Mouse (Mus musculus): ENCODE results near the gene Rps3.

Gene Rps3

DNA sequence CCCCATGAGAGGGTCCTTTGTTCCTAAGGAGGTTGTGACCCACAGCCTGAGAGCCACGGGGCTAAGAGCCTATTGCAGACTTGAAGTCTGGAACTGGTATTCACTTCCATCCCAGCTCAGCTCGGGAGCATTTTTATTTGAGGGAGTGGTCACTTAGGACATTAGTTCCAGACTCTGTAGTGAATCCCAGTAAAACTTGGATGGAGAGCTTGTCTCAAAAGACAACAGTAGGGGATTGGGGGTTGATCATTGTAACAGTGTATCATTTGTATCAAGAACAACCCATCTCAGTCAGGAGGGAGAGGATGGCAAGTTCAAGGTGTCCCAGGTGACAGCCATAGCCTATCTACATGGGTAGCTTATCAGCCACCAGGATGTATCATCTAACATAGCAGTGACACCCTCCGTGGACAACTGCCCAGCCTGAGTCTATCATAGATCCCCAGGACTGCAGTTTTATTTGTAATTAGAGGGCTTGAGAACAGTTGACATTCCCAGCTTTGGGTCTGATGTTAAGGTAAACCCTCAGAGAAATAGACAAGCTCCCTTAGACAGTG lies 6.9 kb downstream of the Rps3 start:
- no peak for DNase-seq (ENCODE audit: extremely low spot score, low spot score)

DNA sequence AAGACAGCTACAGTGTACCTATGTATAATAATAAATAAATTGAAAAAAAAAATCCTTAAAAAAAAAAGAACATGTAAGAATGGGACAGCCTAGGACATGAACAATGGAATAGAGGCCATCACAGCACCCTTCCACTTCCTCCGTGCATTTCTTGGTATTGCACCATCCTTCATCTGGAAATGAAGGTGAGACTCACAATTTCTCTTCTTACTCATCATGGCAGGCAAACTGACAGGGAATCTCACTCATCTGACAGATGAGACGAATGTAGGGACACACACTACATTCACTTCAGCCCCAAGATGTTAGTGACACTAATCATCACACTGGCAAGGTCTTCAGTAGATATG lies 8.0 kb downstream of the Rps3 start:
- DNase-seq (ENCODE audit: extremely low spot score, low spot score): no peak

DNA sequence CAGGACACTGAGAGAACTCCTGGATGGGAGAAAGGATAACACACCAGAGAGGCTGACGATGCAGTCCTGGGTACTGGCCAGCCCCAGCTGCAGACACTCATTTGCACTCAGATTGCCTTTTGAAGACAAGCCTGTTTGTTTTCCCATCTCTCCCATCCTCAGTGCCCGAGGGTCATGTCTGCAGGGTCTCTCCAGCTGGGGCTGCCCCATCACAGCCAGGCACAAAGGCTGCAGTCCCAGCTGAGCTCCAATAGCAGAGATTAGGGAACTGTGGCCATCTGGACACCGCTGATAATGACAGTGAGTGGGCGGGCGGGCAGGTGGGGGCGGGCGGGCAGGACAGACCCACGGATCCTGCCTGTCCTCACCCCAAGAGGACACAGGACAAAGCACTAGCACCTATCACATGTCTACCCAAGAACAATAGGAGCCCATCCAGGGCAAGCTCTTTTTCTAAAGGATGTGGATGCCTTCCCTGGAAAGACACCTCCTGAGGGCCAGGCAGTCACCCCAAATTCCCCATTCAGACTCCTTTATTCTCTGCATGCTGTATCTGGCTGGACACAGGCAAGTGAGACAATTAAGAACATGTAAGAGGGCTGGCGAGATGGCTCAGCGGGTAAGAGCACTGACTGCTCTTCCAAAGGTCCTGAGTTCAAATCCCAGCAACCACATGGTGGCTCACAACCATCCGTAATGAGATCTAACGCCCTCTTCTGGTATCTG lies 8.5 kb downstream of the Rps3 start:
- no peak for DNase-seq (ENCODE audit: extremely low spot score, low spot score)

DNA sequence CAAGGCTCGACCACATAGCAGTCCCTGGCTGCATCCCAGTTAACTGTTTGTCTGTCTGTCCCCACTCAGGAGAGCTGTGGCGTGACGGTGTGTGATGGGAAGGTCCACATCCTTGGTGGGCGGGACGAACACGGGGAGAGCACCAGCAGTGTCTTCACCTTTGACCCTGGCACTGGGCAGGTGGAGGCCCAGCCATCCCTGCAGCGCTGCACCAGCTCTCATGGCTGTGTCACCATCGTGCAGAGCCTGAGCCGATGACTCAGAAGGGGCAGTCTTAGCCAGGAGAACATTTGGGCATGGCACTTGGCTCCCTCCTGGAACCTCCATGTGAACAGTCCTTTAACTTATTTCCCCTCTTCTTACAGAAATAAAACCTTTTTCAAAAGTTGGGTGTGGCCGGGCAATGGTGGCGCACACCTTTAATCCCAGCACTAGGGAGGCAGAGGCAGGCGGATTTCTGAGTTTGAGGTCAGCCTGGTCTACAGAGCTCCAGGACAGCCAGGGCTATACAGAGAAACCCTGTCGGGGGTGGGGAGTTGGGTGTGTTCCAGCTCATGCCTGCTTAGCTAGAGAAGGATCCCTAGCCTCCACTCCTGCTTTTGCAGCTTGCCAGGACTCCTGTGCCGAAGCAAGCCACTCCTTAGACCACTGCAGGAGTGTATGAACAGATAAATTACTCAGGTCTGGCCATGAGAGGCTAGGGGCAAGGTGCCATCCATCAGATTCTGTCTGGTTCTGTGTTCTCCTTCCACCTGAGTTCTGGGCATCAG lies 9.7 kb downstream of the Rps3 start:
- DNase-seq (ENCODE audit: extremely low spot score, low spot score): no peak

DNA sequence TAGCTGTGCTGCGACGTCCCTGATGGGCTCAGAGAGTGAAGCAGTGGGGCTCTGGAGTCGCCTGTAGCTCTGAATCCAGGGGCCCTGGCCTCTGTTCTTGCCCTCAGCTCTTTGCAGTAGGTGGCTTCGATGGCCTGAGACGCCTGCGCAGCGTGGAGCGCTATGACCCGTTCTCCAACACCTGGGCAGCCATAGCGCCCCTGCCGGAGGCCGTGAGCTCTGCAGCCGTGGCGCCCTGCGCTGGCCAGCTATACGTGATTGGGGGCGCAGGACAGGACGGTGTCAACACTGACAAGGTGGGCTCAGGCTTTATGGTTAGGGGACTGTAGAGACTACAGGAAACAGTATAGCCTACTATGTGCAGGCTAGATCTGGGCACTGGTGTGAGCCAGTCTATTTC lies 12.0 kb downstream of the Rps3 start:
- DNase-seq (ENCODE audit: extremely low spot score, low spot score): no peak

DNA sequence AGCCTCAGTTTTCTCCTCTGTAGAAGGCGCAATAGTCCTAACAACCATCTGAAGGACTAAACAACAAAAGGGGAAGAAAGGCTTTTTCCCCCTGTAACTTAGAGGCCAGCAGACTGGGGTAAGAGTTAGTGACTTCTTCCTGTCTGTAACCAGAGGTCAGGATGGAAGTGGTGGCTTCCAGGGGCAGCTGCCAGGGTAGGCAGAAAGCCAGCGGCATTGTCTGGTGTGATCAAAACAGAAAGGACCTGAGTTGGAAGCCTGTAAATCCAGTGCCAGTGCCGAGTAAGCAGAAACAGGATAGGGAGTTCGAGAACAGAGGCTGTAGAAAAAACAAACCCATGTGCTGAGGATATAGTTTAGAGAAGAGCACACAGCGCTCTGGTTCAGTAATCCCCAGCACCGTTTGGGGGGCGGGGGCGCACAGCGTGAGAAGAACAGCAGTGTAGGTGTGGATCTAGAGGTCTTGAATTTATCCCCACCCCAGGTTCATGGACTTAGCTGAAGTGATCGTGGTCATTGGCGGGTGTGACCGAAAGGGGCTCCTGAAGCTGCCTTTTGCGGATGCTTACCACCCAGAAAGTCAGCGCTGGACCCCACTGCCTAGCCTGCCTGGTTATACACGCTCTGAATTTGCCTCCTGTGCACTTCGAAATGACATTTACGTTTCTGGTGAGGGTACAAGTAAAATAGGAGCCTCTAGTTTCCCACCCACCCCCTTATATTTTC lies 13.7 kb downstream of the Rps3 start:
- no peak for DNase-seq (ENCODE audit: extremely low spot score, low spot score)

DNA sequence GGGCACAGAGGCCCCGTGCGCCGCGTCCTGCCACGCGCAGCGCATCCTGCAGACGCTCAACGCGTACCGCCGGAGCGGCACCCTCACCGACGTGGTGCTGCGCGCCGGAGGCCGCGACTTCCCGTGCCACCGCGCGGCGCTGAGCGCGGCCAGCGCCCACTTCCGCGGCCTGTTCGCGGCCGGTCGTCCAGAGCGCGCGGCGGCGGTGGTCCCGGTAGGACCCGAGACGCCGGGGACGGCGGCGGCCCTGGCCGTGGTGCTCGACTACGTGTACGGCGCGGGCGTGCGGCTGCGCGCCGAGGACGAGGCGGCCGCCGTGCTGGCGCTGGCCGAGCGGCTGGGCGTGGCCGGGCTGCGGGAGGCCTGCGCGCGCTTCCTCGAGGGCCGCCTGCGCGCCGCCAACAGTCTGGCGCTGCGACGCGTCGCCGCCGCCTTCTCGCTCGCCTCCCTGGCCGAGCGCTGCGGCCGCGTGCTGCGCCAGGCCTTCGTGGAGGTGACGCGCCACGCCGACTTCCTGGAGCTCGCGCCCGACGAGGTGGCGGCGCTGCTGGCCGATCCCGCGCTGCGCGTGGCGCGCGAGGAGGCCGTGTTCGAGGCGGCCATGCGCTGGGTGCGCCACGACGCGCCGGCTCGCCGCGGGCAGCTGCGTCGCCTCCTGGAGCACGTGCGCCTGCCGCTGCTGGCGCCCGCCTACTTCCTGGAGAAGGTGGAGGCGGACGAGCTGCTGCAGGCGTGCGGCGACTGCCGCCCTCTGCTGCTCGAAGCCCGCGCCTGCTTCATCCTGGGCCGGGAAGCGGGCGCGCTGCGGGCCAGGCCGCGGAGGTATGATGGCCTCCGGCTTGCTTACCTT lies 15.0 kb downstream of the Rps3 start:
- DNase-seq (ENCODE audit: extremely low spot score, low spot score): peak; percentile 77

DNA sequence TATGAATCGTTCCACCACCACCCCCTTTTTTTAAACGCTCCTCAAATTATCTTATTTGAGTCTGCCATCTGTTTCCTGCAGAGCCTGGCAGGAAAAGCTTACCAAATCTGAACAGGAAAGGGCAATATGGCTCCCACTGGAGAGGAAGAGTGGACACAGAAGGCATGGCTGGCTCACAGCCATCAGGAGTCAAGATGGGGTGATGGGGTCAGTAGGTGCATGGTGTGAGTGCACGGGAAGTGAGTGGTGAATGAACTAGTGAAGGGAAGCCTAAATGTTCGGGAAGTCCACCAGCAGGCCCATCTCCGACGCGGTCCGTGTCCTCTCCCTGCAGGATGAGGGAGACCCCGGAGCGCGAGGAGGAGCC lies 15.6 kb downstream of the Rps3 start:
- peak; percentile 49 for DNase-seq (ENCODE audit: extremely low spot score, low spot score)

DNA sequence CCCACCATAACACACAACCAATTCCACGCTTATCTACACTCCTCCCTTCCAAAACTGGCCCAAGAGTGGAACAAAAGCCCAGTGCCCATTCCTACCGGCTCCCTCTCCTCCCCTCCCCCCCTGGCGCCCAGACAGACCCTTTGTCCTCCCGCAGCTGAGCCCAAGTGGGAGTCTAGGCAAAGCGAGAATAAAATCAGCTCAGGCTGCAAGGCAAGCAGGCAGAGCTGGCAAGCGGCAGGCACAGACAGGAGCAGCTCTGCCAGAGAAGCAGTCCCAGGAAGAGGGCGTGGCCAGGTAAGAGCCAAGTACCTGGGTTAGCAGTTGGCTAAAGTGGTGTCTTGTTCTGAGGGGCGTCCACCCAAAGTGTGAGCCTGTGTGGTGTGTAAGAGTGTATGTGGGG lies 17.7 kb downstream of the Rps3 start, which contains the start of gene Klhl35:
Gene Klhl35 (plus strand): TSS at position 194 of the 400 bp plus-strand sequence.
- DNase-seq (ENCODE audit: extremely low spot score, low spot score): peak; percentile 51

DNA sequence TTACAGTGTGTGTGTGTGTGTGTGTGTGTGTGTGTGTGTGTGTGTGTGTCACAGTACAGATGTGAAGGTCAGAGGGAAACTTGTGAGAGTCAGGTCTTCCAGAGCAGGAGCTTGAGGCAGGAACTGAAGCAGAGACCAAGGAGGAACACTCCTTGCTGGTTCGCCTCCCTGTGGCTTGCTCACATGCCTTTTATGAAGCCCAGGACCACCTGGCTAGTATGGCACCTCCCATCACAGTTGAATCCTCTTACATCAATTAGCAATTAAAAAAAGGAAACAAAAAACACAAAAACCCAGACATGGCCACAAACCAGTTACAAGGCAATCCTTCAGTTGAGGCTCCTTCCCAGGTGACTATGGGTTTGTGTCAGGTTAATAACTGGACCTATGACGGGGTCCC lies 20.4 kb downstream of the Rps3 start:
- no peak for DNase-seq (ENCODE audit: extremely low spot score, low spot score)

DNA sequence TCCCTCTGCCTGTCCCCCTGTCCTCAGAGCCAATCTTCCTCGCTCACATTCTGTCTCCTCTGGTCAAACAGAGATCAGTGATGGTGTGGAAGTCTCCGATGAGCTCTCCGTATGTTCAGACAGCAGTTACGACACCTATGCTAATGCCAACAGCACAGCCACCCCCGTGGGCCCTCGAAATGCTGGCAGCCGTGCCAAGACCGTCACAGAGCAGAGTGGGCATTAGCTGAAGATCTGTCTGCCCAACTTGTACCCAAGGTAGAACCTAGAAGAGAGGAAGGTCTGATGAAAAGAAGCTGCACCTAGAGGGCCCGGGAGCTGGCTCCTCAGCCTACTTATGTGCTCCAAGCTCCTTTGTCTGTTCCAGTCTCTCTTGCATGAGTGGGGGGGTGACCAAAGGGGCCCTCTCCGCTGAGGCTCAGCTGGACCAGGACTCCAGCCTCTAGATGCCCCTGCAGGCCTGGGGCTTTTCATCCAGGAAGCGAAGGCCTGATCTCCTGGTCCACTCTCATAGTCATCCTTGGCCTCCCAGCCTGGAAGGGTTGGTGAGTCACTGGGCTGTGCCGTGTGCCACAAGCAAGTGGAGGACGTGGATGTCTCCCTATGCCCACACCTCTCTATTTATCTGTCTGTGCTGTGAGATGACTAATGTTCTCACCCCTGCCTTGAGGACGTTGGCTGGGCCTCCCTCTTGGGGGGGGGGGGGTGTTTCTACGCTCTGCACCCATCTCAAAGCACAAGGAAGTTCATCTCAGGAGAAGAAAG lies 23.5 kb downstream of the Rps3 start:
- no peak for DNase-seq (ENCODE audit: extremely low spot score, low spot score)

DNA sequence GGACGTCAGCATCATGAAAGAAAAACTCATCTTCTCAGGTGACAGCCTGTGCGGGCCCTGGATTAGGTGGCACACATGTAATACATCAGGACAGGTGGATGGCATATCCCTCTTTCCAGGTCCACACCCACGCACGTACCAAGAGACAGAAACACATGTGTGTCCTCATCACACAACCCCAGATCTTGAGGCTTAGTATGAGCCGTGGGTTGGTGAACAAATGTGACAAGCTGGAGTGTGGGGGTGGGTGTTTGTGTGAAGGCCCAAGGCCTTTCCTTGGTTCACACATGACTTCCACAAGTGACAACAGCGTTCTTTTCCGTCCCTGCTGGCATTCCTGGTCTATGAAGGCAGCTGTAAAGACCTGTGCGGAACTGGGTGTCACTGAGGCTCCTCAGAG lies 24.7 kb downstream of the Rps3 start:
- DNase-seq (ENCODE audit: extremely low spot score, low spot score): no peak

DNA sequence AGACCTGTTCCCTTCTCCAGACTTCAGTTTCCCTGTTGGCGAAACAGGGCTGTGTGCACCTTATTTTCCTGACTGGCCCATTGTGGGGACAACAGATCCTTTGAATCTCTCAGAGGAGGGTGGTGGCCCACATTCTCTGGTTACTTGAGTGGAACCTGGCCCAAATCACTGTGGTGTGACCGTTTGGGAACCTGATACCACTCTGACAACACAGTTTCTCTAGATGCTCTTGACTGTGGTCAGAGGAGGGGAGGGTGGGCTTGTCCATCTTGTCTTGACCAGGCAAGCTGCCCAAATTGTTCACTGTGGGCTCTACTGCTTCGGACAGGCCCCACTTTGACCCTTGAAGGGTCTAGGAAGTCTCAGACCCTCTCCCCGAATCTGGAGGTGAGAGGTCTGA lies 29.5 kb downstream of the Rps3 start:
- DNase-seq (ENCODE audit: extremely low spot score, low spot score): no peak

DNA sequence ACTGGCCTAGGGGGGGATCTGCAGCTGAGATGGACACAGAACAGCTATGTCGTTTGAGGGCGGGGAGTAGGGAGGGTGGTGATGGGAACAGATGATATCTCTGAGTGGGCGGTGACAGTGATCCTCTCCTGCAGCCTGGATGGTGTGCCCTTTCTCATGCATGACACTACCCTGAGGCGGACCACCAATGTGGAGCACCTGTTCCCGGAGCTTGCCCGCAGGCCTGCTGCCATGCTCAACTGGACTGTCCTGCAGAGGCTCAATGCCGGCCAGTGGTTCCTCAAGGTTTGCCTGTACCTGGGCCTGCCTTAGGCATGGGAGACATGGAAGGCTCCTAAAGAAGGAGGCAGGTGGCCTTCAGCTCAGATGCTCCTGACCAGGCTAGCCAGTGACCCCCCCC lies 30.7 kb downstream of the Rps3 start:
- DNase-seq (ENCODE audit: extremely low spot score, low spot score): no peak

DNA sequence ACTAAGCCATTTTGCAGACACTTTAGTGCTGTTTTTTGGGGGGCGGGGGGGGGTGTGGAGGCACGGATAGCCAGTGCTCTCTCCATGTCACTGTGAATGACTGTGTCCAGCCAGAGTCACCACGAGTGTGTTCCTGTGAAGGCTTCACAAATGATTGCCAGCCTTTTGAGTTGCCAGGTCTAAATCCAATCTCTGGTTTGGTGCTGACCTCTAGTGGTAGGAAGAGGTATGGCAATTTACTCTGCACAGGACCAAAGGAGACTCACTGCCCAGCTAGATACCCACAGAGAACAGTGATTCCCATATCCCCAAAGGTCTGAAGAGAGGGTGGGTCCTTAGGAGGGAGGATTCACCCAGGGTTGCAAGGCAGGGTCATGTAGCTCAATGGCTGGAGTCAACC lies 32.8 kb downstream of the Rps3 start:
- DNase-seq (ENCODE audit: extremely low spot score, low spot score): peak; percentile 84

DNA sequence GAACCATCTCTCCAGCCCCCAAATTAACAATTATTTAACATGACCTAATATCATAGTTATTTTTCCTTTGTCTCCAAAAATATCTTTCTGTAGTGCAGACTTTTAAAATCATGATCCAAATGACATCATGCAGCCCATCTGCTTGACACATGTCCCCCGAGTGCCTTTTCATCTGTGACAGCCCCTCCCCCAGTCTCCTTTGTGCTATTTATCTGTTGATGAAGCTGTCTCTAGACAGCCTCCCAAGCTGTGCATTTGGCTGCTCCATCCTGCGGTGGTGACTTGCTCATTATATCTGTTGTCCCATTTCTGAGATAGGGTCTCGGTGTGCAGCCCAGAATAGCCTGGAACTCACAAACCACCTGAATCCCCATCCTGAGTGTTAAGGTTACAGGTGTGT lies 33.8 kb downstream of the Rps3 start:
- DNase-seq (ENCODE audit: extremely low spot score, low spot score): no peak

DNA sequence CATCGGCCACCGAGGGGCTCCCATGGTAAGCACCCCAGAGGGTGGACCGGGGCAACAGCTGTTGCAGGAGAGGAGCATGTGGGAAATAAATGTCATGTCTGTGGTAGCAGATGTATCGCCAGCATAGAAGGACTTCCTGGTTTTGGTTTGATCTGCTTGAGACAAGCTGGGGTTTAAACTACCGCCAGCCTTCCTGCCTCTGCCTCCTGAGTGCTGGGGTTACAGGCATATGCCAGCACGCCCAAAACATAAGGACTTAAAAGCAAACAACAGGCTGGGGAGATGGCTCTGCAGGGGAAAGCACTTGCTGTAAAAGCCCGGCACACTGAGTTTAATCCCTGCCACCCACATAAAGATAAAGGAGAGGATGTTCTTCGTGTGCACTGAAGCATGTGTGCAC lies 34.5 kb downstream of the Rps3 start:
- DNase-seq (ENCODE audit: extremely low spot score, low spot score): no peak

DNA sequence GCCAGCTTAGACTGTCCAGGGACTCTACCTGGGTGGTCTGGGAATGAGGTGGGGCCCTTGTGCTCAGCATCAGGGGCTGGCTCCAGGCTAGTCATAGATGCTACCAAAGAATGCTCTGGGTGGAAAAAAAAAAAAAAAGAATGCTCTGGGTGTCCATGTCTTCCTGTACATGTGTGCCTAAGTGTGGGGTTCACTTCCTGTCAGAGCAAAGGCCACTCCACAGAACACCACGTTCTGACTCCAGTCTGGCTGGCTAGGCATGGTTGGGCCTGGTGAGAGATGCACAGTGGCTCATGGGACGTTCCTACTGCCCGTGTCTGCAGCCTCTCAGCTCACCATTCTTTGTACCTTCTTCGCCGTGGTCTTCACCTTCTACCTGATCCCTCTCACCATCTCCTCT lies 34.9 kb downstream of the Rps3 start:
- DNase-seq (ENCODE audit: extremely low spot score, low spot score): no peak

DNA sequence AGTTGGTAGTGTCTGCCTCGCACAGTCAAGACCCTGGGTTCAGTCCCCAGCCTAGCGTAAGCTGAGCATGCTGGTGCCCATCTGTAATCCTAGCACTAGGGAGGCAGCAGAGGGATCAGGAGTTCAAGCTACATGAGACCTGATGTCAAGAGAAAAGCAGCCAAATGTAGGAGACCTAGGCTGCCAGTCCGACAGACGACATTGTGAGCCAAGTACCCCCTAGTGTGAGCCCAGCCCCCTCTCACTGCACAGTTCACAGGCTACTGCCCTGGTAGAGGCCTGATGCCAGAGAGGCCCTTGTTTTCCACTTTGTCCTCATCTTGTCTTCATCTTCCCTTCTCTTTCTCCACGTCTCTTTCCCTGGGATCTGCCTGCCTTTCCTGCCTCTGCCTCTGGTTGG lies 36.2 kb downstream of the Rps3 start:
- DNase-seq (ENCODE audit: extremely low spot score, low spot score): no peak

DNA sequence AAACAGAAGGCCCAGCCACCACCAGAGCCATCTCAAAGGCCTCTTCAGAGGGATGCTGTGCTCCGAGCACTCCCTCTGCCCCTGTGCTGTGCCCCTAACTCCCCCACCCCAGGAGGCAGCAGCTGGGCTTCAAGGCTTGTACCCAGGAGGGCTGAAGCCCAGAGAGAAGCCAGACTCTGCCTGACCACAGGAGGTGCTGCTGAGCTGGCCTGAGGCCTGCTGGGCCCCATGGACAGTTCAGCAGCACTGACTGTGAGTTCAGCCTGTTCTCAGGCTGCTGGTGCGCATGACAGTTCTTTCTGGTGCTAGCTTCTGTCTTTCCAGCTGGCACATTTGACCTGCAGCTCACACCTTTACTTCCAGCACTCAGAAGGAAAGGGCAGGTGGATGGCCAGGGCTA lies 37.7 kb downstream of the Rps3 start:
- DNase-seq (ENCODE audit: extremely low spot score, low spot score): no peak

DNA sequence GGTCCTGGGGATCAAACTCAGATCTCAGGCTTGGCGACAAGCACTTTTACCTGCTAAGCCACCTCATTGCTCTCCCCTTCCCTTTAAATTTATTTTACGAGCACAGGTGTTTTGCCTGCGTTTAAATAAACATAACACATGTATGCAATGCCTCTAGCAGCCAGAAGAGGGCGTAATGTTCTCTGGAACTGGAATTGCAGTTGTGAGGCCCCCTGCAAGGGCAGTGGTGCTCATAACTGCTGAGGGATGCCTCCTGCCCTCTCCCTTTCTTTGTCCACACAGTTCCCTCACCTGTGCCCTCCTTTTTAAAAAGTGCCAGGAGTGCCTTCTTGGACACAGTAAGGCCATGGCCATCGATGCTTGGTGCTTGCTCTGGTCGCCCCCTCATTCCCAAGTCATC lies 39.5 kb downstream of the Rps3 start:
- no peak for DNase-seq (ENCODE audit: extremely low spot score, low spot score)
